In genomic region chr17:83705352-83706115, GRCm38 (mm10) we compare ENCODE assay signal across 8 mouse cellular contexts. TPM values are rescaled to one million over a fixed set of nuclear protein-coding genes. Genes with fewer than 3 reads are reported as not detected.
DNase-seq lines count a peak whose midpoint lies in the region; ATAC-seq and TF ChIP-seq lines count a peak whose summit lies in the region.

No protein-coding gene starts in this region.

- TF ChIP-seq CTCF in brain, embryonic 14.5 days (IDR thresholded peaks at IDR 0.05; ENCODE audit: borderline replicate concordance, extremely low read depth, insufficient read depth, insufficient read length) = no peak

- ATAC-seq in erythroid progenitor cell, adult 5-6 weeks (replicated peaks; ENCODE audit: low FRiP score, poor library complexity, severe bottlenecking) = peak; percentile 60

- no peak; the same call in 1 of the 2 replicates for TF ChIP-seq POLR2A in brain, embryonic 14.5 days (IDR thresholded peaks at IDR 0.05; ENCODE audit: borderline replicate concordance, extremely low read depth, insufficient read depth, insufficient read length, poor library complexity, severe bottlenecking)

- DNase-seq in ovary, postnatal 10 days (ENCODE audit: low spot score) = peak; percentile 41
- DNase-seq in ovary, adult 18-20 months (ENCODE audit: low spot score) = no peak
- DNase-seq in brain, embryonic 14.5 days (ENCODE audit: low read depth) = peak; percentile 84
- DNase-seq in heart, postnatal 4 days = peak; percentile 64
- peak; percentile 23 to 29 for DNase-seq in layer of hippocampus, adult 8-10 months (ENCODE audit: low spot score in 2 of 2)
- DNase-seq in lung, postnatal 25 days (ENCODE audit: low spot score) = peak; percentile 60
- peak; percentile 45 for DNase-seq in skeletal muscle tissue, adult 2 months (ENCODE audit: low read depth, low spot score)

RNA-seq across cellular contexts. Expression of gene Mta3, which starts 0.4 kb away (rescaled TPM):
- polyA plus RNA-seq in brain, embryonic 14.5 days (2012; rRNA removed) = 32.8 and 38.0 TPM in 2 replicates
- total RNA-seq in erythroid progenitor cell, adult 5-6 weeks (2015; ENCODE audit: low replicate concordance) = 61.6 and 69.6 TPM in 2 replicates
- total RNA-seq in erythroid progenitor cell, adult 5-6 weeks (2017; ENCODE audit: low replicate concordance) = 57.6 and 59.2 TPM in 2 replicates
- total RNA-seq in heart, postnatal 4 days (2021) = 10 to 100 TPM; 35.3 to 35.6 TPM
- total RNA-seq in layer of hippocampus, adult 8-10 months (2022) = 100 to 1,000 TPM in 2 of 4 experiments, 10 to 100 TPM in 2; 94.3 to 108 (median 101) TPM
